Mouse (Mus musculus) adrenal gland, adult 18-20 months (tissue): Measurements from ENCODE around the gene Cd99l2. TPM values are rescaled to one million over a fixed set of nuclear protein-coding genes. Genes with fewer than 3 reads are reported as not detected.
"Not testable (repeated sequence)": the region's sequence is repeated elsewhere in the genome, so short reads cannot be mapped to it uniquely, and the experiment has no call there.

Experiments
- DNase-seq, 2 experiments: peaks; one replicate each; pipeline ENCODE4 v3.0.0; 2021 to 2022; ENCODE audit warnings: low spot score in 2 of 2
- long read RNA-seq, 2 experiments: library from polyadenylated mRNA; stranded (forward); transcript quantifications; one replicate each; pipeline ENCODE4 v2.0.0; 2021
- total RNA-seq, 2 experiments: library from RNA; stranded (reverse); gene quantifications; 1 replicate in 1 of 2; 2 replicates in 1 of 2; pipeline ENCODE4 v1.2.3; 2021

The Cd99l2 gene
- total RNA-seq, result 10 to 100 TPM; 84.8 to 90.4 TPM
- long read RNA-seq, experiment 1, transcript Cd99l2-202 (9 exons, 3,327 nt), result minor isoform, 9 of 68 reads
- long read RNA-seq, experiment 1, transcript Cd99l2-201 (10 exons, 3,600 nt), result major isoform, 40 of 68 reads
- long read RNA-seq, experiment 1, partial matches to known transcripts, result 5 of 68 reads
- long read RNA-seq, experiment 1, other reads (novel, unspliced or antisense), result 14 of 68 reads
- long read RNA-seq, experiment 2, transcript Cd99l2-201 (10 exons, 3,600 nt), result major isoform, 42 of 89 reads
- long read RNA-seq, experiment 2, transcript Cd99l2-202 (9 exons, 3,327 nt), result minor isoform, 6 of 89 reads
- long read RNA-seq, experiment 2, partial matches to known transcripts, result 16 of 89 reads
- long read RNA-seq, experiment 2, other reads (novel, unspliced or antisense), result 25 of 89 reads

DNA sequence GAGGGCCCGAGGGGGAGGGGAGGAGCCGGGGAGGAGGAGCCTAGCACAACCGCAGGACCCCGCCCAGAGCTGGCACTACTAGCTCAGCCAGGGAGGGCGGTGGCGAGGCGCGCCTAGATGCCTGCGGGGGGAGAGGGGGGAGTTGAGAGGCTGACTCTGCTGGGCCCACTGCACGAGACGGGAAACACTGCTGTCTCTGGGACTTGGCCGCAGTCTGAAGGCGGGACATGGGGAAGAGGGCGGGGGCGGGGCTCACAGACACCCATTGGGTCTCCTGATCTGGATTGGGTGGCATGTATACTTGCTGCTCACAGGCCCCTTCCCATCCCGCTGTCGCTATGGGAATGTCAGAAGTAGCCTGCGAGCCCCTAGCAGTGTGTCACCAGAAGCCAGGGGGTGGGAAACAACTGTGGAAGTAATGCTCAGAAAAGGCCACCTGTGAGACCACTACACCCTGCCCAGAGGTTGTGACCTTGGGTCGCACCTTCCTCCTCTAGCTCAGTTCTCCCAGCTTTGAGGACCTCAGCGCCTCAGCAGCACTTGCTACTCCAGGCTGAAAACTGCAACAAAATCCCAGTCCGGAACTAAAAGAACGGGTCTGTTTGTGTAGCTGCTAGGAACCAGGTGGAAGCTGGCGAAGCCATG, at the start of gene Cd99l2:
TSS of gene Cd99l2 (minus strand) at position 216 of the 645 bp plus-strand sequence.
- peak; percentile 74 to 78 for DNase-seq

DNA sequence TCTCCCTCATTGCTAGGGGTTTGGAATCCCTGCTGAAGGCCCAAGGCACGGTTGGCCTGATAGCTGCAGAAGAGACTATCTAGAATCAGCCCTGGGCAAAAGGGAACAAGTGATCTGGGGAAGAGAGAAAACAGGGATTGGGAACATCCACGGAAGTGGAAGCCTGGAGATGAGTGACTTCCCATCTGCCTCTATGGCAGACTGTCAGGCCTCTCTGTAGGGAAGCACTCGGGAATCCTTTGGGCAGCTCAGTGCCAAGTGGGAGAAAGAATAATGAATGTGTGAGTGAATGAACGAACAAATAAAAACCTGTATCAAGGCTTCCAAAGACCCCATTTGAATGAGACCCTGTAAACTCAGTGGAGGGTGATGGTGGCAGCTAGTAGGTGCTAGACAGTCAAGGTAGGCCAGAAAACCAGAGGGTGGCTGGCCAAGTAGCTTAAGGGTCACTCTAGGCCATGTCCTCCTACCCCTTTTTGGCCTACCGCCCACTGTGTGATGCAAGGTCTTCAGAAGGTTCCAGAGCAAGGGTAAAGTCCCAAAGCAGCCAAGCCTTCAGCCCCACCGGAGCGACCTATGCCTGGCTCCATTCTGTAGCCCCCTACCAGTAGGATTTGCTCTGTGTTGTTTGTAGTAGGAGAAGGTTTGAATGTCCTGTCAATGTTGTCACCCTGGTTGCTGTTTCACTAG, 48.3 kb upstream of the Cd99l2 start:
- no peak for DNase-seq

DNA sequence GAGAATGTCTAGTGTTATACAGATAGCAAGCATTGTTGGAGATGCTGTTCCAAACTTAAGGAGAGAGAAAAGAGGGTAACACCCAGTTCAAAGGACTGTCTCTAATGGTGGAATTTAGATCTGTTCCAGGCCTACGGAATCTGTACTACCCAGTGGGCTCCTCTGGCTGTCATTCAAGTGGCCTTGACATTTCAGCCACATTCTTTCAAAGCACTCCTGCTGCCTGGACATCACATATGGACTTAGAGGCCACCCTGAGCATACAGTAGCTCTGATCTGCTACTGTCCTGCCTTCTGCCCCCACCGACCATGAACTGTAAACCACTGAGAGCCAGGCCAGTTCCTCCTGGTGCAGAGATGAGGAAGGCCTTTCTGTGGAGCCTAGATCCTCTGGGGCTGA, 45.1 kb upstream of the Cd99l2 start:
- DNase-seq, result no peak

DNA sequence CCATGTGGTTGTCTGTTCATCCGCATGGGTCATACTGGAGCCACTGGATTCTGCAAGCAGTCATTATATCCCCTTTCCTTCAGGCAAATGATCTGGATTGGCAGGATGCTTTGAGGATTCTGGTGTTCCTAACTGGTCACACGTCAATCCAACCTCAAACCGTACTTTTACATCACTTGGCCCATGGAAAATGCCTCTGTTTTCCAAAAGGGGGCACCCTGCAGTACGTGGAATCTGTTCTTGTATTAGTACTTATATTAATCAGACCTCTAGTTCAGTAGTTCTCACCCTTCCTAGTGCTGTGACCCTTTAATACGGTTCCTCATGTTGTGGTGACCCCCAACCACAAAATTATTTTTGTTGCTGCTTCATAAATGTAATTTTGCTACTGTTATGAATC, 41.5 kb upstream of the Cd99l2 start:
- no peak for DNase-seq

DNA sequence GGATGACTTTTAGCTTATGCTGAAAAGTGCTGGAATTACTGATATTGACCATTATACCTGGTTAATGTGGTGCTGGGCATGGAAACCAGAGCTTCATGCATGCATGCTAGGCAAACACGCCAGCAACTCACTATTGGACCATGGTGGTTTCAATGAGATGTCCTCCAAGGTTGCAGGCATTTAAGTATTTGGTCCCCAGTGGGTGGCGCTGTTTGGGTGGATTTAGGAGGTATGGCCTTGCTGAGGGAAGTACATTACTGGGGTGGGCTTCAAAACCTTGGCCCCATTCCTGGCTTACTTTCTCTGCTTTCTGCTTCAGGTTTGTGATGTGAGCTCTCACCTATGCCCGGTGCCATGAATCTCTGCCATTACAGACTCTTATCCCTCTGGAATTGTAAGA, 40.0 kb upstream of the Cd99l2 start:
- DNase-seq, result no peak

DNA sequence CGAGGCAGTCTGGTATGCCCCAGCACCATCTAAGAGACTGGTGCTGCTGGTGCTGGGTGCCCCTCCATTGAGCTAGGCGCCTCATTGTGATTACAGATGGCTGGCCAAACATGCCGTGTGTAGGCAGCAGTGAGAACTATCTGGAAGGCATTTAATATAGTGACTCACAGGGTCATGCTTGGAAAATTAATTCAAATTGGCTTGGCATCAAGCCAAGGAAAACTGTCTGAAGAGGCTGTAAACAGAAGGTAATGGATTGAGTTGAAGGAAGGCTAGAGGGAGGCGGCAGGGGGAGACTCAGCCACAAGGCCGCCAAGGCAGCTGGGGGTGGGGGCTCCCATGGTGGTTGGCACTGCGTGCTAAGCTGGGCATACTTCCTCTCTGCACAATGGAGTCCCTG, 36.0 kb upstream of the Cd99l2 start:
- DNase-seq, result peak in 1 of 2 experiments; percentile 29

DNA sequence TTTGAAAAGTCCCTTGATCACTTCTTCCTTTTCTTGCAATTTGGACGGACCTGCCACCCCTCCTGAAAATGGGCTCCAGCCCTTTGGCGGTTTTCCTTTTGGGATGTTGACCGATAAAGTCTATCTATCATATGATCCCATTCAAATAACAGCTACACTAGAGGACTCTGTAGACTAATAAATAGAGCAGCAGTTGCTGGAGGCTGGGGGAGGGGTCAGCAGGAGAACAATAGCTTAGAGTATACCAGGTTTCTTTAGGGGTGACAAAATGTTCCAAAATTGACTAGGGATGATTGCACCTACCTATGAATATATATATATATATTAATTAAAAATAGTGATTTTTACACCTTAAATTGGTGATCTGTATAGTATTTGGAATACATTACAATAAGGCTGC, 35.5 kb upstream of the Cd99l2 start:
- no peak for DNase-seq

DNA sequence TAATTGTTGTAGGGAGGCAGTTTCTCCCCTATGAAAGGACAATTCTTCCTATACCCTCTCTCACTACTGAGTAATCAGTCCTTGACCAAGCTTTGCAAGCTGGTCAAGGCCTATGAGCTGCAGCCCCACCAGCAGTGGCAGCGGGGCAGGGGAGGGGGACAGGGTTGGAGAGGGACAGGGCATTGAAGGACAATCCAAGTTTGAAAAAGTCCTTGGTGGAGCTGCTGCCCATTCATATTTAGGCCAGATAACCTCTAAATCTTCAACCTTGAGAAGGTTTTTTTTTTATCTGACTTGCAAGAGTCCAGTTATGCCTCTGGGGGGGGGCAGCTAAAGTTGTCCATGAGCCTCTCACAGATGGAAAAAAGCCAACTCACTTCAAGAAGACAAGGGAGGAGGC, 34.8 kb upstream of the Cd99l2 start:
- no peak for DNase-seq

DNA sequence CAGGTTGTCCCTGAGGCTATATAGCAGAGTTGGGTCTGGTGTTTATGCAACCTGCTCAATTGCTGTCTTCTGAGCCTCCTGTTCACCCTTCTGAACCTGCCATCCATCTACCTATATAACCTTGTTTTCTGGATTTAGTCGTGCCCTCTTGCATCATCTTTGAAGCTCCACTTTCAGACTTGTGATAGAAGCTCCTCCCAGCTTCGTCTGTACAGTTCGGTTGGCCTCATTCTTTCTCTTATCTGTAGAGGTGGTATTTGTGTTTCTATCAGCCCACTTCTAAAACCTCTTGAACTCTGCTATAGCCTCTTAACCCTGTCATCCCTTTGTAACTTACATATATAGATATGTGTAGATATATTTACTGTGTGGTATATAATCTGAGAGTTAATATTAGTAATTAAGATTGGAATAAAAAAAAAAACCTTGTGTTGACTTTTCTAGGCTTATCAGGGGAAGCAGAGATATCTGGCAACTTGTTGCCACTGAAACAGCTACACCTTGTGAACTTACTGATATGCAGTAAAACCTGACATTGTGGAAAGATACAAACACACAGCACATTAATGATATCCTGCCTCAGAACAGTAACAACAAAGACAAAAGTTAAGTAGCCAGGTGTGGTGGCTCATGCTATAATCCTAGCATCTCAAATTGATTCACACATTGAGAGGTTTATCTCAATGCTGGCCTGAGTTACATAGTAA, 33.1 kb upstream of the Cd99l2 start:
- DNase-seq, result no peak

DNA sequence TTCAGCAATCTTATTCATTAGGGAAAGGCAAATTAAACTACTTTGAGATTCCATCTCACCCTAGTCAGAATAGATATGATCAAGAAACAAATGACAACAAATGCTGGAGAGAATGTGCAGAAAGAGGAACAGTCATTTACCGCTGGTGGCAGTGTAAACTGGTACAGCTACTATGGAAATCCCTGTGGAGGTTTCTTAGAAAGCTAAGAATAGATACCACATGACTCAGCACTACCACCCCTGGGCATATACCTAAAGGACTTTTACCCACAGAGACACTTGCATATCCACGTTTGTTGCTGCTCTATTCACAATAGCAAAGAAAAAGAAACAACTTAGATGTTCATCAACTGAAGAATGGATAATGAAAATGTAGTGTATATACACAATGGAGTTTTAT, 31.7 kb upstream of the Cd99l2 start:
- no peak for DNase-seq

DNA sequence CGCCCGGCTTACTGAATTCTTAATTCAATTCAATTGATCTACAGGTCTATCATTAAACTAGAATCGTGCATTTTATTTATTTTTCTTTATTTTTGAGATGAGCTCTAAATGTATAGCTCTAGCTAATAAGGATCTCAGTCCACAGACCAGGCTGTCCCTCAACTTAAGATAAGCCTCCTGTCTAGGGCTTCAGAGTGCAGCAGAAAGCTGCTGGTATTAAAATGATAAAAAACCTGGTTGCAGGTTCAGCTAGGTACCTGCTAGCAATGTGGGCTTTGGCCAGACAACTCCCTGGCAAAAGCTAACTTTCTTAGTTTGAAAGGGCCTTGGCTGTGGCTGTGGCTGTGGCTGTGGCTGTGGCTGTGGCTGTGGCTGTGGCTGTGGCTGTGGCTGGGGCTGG, 30.2 kb upstream of the Cd99l2 start:
- no peak for DNase-seq

DNA sequence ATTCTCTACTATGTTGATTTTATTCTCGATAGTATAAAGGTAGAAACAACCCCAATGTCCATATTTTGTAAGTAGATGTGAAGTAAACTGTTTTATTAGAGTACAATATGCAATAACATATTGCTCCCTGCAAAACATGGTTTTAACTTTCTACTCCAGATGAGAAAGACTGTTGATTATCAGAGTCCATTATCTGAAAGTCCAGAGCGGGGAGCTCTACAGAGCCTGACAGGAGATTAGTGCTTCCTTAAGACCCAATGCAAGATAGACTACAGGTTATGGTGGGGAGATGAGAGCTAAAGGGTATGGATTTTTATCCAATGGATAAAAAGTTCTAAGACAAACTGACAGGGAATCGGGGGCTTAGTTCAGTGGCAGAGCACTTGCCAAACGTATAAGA, 26.6 kb upstream of the Cd99l2 start:
- DNase-seq, result no peak

DNA sequence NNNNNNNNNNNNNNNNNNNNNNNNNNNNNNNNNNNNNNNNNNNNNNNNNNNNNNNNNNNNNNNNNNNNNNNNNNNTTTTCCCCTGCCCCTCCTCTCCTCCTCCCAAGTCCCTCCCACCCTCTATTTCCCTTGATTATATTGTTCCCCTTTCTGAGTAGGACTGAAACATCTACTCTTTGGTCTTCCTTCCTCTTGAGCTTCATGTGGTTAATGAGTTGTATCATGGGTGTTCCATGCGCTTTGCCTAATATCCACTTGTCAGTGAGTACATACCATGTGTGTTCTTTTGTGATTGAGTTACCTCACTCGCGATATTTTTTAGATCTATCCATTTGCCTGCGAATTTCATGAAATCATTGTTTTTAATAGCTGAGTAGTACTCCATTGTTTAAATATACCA, 13.9 kb upstream of the Cd99l2 start:
- DNase-seq, result not testable (repeated sequence)

DNA sequence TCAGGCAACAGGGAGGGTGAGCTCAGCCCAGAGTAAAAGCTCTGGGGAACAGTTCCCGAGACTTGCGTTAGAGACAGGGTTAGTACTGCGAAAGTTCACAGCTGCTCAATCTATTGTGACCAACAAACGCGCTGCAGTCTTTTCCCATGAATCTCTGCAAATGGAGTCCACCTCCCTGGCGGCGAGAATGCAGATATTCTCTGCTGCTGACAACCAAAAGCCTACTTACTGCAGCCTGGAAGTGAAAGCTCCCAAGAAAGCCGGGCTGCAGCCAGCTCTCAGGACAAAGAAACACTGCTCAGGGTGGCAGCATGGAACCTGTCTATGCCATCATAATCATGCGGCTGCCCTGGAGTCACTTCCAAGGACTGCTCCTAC, 619 bp upstream of the Cd99l2 start:
- peak in 1 of 2 experiments; percentile 30 for DNase-seq

DNA sequence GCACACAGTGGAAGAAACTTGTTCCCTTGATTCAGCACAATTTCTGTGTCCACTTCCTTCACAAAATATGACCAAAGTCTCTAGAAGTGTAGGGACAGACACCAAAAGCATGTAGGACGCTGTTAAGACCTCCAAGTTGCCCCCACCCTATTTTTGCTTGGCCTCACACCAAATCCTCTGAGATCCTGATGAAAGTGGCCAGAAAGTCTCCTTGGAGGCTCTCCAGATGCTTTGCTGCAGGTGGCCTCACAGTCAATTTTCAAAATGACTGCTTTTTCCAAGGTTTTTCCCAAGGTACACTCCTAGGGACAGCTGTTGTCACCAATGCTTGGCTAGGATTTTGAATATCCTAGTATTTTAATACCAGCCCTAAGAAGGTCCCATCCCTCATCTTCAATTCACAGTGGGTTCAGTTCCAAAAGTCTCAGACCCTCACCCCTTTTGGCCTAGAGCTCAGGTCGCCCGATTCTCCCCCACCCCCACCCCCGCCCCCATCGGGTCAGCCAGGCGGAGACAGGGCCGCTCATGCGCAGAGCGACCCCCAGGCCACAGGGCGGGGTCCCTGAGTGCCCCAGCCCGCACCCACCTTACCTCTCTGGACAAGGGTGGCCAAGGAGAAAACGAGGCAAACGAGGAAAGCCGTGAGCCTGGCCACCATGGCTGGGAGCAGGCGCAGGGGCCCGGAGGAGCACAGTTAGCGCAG, 567 bp downstream of the Cd99l2 start:
- no peak for DNase-seq

DNA sequence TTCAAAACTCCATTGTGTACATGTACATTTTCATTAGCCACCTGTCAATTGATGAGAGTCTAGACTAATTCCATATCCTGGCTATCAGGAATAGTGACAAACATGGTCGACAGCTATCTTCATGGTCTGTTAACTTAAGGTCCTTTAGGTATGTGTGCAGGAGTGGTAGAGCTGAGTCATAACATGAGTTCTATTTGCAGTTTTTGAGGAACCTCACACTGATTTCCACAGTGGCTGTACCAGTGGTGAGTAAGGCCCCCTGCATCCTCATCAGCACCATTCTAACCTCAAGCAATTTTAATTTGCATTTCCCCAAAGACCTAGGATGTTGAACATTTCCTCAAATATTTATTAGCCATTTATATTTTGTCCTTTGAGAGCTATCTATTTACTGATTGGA, 3.3 kb downstream of the Cd99l2 start:
- DNase-seq, result no peak

DNA sequence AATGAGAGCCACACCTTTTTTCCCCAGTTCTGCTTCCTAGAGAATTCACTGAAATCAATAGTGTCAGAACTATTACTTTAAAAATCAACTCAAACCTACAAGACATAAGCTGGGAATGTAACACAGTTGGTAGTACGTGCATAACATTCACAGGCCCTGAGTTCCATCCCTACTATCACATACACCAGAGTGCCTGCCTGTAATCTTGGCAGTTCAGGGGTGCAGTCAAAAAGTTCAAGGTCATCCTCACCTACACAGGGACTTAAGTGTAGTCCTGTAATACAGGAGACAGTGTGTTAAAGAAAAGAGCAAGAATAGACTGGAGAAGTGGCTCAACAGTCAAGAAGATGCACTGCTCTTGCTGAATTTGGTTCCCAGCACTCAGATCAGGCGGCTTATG, 10.4 kb downstream of the Cd99l2 start:
- no peak for DNase-seq

DNA sequence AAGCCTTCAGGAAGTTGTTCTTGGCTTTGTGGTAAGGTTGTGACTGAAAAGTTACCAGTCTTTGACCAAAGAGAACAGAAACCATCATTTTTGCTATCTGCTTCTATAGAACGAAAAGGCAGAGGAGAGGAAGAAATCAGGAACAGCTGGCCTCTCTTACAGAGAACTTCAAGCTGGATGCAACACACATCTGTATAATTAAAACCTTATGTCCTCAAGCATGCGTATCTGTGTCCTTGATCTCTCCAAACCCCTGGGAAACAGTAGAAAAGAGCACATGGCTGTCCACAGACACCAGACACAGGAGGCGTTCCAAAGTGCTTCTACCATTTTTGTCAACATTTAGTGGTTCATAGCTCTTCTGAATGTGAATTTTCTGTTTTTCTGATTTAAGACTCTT, 16.7 kb downstream of the Cd99l2 start:
- no peak for DNase-seq

DNA sequence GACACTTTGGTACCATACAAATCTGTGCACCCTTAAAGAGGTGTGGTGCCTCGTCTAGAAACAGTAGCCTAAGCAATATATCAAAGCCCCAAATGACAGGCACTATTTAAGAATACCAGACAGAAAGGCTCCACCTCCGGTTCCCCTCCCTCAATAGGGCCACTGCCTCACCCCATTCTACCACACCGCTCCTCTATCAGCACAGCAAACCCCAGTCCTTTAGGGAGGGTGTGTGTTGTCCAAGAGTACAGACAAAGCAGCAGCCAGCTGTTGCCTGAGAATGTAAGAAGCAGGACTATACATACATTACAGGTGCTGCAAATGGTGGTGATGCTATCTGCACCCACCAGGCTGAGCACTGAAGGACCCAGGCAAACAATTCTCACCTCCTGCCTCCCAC, 17.2 kb downstream of the Cd99l2 start:
- no peak for DNase-seq

DNA sequence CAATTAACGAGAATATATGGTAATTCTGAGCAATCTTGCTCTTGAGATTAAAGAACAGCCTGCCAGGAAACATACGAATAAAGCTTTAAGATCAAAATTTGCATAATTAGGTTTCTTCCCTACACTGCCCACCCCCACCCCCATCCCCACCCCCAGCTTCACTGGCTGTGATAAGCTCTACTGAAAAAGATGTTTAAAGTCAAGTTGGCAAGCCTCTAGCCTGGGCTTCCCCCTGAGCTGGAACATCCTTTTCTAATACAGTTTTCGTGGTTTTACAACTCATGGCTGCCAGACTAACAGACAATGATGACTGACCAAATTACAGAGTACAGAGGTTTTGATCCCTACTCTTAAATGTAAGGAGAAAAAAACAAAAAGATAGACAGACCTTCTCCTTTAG, 17.6 kb downstream of the Cd99l2 start:
- no peak for DNase-seq
